Mouse (Mus musculus) hindbrain, embryonic 14.5 days (tissue): Measurements from ENCODE around the gene Gbp3. TPM values are rescaled to one million over a fixed set of nuclear protein-coding genes. Genes with fewer than 3 reads are reported as not detected.
"Not testable (repeated sequence)": the region's sequence is repeated elsewhere in the genome, so short reads cannot be mapped to it uniquely, and the experiment has no call there.

Experiments
- ATAC-seq: fragments of 200-750 bp; cut with Nextera tagmentation; 2 replicates; pipeline ENCODE4 v1.8.0; 2017; ENCODE audit warnings: moderate number of reproducible peaks, mild to moderate bottlenecking, moderate TSS enrichment, moderate library complexity; ENCODE audit not compliant: low FRiP score
- DNase-seq: peaks from one replicate; pipeline ENCODE4 v3.0.0-alpha.2; 2015; ENCODE audit warnings: low spot score
- H3K27ac ChIP-seq: fragments of 300-500 bp; sonication (generic); 2 replicates; pipeline ENCODE4 v1.5.1; 2014; ENCODE audit warnings: mild to moderate bottlenecking, moderate library complexity
- H3K27me3 ChIP-seq: fragments of 300-500 bp; sonication (generic); 2 replicates; pipeline ENCODE4 v1.6.1; 2014; ENCODE audit warnings: mild to moderate bottlenecking, low read length, mixed read lengths; ENCODE audit not compliant: control insufficient read depth, insufficient read depth
- H3K36me3 ChIP-seq: fragments of 300-500 bp; sonication (generic); replicated peaks from 2 replicates; pipeline ENCODE4 v1.6.1; 2014; ENCODE audit not compliant: control insufficient read depth, insufficient read depth
- H3K4me1 ChIP-seq: fragments of 300-500 bp; sonication (generic); replicated peaks from 2 replicates; pipeline ENCODE4 v1.6.1; 2014; ENCODE audit warnings: antibody characterized with exemption, low read length, mixed read lengths; ENCODE audit not compliant: control insufficient read depth, insufficient read depth
- H3K4me2 ChIP-seq: fragments of 300-500 bp; sonication (generic); replicated peaks from 2 replicates; pipeline ENCODE4 v1.6.1; 2014; ENCODE audit warnings: mild to moderate bottlenecking, moderate library complexity
- H3K4me3 ChIP-seq: fragments of 300-500 bp; sonication (generic); replicated peaks from 2 replicates; pipeline ENCODE4 v1.5.1; 2014; ENCODE audit warnings: mild to moderate bottlenecking, low read length
- H3K9ac ChIP-seq: fragments of 300-500 bp; sonication (generic); 2 replicates; pipeline ENCODE4 v1.6.1; 2014
- H3K9me3 ChIP-seq: fragments of 300-500 bp; sonication (generic); 2 replicates; pipeline ENCODE4 v1.6.1; 2016; ENCODE audit warnings: low read length; ENCODE audit not compliant: control insufficient read depth
- WGBS: fragments of 180-500 bp; shearing (Covaris S2); extraction: QIAGEN DNeasy Blood & Tissue Kit; methylation state at CpG from one replicate; pipeline ENCODE4 v1.1.7; 2014; 5-methylcytosine and 5-hydroxymethylcytosine counted together
- polyA plus RNA-seq: library from polyadenylated mRNA; unstranded; fragments of >200 nt; fragmentation: Nextera tagmentation; extraction: Ambion mirVana; gene quantifications from 2 replicates; pipeline ENCODE4 v1.2.1, GENCODE M21; 2014

The Gbp3 gene
- polyA plus RNA-seq, result 0.65 and 1.7 TPM in 2 replicates

DNA sequence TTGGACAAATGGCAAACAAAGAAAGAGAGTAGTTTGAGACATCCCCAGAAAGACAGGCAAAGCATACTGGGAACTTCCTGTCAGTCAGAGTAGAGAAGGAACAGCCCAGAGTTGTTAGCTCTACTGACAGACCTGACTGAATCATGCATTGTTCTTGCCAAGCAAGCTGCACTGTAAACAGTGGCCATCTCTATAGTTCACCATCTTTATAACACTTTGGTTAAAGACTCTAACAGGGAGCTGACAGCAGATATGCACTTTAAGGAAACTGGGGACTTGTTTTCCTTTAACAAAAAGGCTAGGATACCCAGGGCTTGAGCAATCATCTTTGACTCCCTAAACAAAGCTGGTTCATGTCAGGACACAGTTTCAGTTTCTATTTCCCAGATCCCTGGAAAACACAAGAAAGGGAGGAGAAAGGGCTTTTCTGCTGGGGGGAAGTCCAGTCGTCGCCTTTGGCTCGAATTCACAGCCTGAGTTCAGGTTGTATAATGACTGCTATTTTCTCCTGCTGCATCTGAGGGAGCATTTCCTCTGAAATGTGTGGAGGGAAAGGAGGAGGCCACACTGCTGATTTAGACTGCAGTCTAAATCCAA is at the start of gene Gbp3:
Gbp3 (plus strand) TSS at position 395 of the 597 bp plus-strand sequence.
- Histone ChIP-seq H3K4me2 (peak within 1 kb of the TSS; percentile 39), H3K36me3 (no peaks in the 10 kb centered on the region), H3K4me1 (0 out of 2 replicates have a peak, but pooled peaks cover 3% of the 10 kb centered on the region), H3K27me3 (no peaks in the 10 kb centered on the region), H3K27ac (no peak within 1 kb of the TSS), H3K9me3 (no peaks in the 10 kb centered on the region), H3K9ac (no peak within 1 kb of the TSS), H3K4me3 (peak within 1 kb of the TSS; percentile 13; the same call in 1 of the 2 replicates)
- no peak for DNase-seq
- ATAC-seq, result no peak
- 37% methylated on average over 3 of the region's 3 CpGs for WGBS

DNA sequence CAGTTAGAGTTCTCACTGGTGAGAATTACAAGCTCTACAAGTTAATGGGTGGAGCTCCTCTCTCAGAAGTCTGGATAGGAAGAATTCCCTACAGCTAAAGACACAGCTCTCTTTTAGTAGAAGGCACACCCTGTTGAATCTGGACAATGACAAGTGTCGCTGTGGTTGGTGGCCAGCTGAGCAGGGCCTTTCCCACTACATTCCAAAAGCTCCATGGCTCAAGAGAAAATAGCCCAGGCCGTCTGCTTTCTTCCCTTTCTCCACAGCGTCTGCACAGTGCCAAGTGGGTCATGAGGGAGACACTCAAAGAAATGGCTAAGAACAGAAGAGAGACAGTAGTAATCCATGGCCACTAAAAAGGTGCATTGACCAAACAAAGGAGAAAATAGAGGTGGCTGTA is 31.7 kb upstream of the Gbp3 start:
- Histone ChIP-seq H3K4me2 (no peak overlapping the region), H3K4me1 (peaks cover 7% of the 10 kb centered on the region; the same call in 1 of the 2 replicates), H3K36me3 (no peaks in the 10 kb centered on the region), H3K27ac (no peak overlapping the region), H3K4me3 (no peak overlapping the region), H3K27me3 (no peaks in the 10 kb centered on the region), H3K9ac (no peak overlapping the region), H3K9me3 (no peaks in the 10 kb centered on the region)
- WGBS, result 33% methylated on average over 3 of the region's 3 CpGs
- DNase-seq (no peak), ATAC-seq (no peak)

DNA sequence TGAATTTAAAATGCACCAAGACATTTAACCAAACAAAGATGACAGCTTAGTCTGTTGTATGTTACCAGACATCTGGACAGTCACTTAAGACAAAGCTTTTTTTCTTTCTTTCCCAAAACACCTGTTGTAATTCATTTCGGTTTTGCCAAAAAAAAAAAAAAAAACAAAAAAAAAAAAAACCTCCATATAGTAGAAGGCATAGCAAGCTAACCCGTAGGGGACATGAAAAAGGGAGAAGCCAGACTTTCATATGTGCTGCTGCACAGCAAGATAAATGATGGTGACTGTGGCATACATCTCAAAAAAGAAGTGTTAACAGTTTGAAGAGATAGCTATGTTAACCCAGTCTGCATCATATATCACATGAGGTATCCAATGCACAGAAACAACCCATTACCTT is 30.2 kb upstream of the Gbp3 start:
- no peak overlapping the region for H3K27ac ChIP-seq
- no peaks in the 10 kb centered on the region for H3K36me3 ChIP-seq
- peak overlapping the region; percentile 51 for H3K4me3 ChIP-seq
- H3K9me3 ChIP-seq, result no peaks in the 10 kb centered on the region
- H3K27me3 ChIP-seq, result no peaks in the 10 kb centered on the region
- H3K4me2 ChIP-seq, result peak overlapping the region; percentile 98
- WGBS, result 60% methylated on average over 2 of the region's 2 CpGs
- DNase-seq, result no peak
- ATAC-seq, result no peak
- peaks cover 7% of the 10 kb centered on the region; the same call in 1 of the 2 replicates for H3K4me1 ChIP-seq
- H3K9ac ChIP-seq, result peak overlapping the region; percentile 61; the same call in 1 of the 2 replicates

DNA sequence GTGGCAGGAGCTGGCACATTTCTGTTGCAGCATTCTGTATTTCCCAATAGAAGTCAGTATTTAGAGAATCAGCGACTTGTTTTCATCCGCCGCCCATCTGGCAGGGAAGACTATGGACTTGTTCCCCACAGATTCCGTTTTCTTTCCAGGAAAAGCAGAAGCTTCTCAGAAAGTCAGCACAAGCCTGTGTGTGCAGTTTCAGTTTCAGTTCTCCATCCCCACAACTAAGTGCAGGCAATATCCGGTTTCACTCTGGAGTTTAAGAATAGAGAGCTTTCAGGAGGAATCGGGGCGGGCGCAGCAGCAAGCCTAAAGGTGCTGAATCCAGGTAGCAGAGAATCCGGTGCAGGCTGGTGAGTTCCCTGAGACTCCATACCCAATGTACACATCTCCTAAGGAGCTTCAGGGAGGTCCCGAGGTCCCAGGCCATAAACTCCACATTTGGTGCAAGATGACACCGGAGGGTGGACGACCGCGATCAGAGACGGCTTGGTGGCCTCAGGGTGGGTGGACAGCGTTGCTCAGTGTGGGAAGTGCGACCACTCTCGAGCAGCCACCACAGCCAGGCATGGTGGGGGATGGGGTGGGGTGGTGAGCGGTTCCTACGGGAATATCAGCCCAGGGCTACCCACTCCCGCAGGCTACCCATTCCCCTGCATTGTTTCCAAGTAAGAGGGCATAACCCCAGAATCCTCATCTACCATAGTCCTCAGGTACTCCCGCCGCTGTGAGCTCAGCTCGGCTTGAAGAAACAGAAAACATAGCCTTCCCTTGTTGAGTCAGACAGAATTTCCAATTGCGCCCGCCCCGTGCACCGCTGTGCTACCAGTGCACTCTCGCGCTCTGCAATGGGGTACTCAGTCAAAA is 29.5 kb upstream of the Gbp3 start, which contains the start of gene Gbp7:
Gbp7 (plus strand) TSS at position 256 of the 867 bp plus-strand sequence.
- H3K27ac ChIP-seq, result no peak within 1 kb of the TSS
- no peaks in the 10 kb centered on the region for H3K27me3 ChIP-seq
- H3K9ac ChIP-seq, result peak within 1 kb of the TSS; percentile 61
- ATAC-seq (peak; percentile 72; the same call in 1 of the 2 replicates), DNase-seq (peak; percentile 61)
- WGBS, result 2% methylated on average over 30 of the region's 30 CpGs
- peak within 1 kb of the TSS; percentile 51 for H3K4me3 ChIP-seq
- no peaks in the 10 kb centered on the region for H3K36me3 ChIP-seq
- no peaks in the 10 kb centered on the region for H3K9me3 ChIP-seq
- H3K4me2 ChIP-seq, result peak within 1 kb of the TSS; percentile 98
- H3K4me1 ChIP-seq, result peaks cover 7% of the 10 kb centered on the region; the same call in 1 of the 2 replicates

DNA sequence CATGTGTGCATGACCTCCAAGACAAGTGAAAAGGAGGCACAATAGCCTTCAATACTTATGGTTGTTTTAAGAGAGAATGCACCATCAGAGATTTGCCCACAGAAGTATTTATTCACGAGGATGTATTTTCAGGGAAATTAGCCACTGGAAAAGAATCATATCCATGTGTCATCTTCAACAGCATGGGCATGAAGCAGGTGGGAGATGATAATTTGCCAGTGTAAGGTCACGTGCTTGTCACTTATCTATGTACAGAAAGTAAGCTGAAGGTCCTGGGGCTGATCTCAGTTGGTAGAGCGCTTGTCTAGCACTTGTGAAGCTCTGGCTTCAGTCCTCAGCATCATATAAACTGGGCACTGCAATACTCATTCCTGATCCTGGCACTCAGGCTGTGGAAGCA is 28.2 kb upstream of the Gbp3 start:
- DNase-seq, result no peak
- H3K4me1 ChIP-seq, result peaks cover 7% of the 10 kb centered on the region; the same call in 1 of the 2 replicates
- H3K36me3 ChIP-seq, result no peaks in the 10 kb centered on the region
- no peaks in the 10 kb centered on the region for H3K27me3 ChIP-seq
- no peak overlapping the region for H3K4me3 ChIP-seq
- no peaks in the 10 kb centered on the region for H3K9me3 ChIP-seq
- 87% methylated on average over 3 of the region's 3 CpGs for WGBS
- no peak overlapping the region for H3K9ac ChIP-seq
- H3K27ac ChIP-seq, result no peak overlapping the region
- H3K4me2 ChIP-seq, result no peak overlapping the region
- ATAC-seq, result no peak

DNA sequence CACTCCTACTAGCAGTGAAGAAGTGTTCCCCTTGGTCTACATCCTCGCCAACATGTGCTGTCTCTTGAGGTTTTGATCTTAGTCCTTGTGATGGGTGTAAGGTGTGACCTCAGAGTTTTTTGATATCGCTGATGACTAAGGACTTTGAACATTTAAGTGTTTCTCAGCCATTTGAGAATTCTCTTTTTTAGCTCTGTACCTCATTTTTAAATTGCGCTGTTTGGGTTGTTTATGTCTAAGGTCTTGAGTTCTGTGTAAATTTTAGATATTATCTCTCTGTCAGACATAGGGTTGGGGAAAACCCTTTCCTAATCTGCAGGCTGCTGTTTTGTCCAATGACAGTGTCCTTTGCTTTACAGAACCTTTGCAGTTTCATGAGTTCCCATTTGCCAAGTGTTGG is 26.6 kb upstream of the Gbp3 start:
- H3K36me3 ChIP-seq, result no peaks in the 10 kb centered on the region
- no peak overlapping the region for H3K4me2 ChIP-seq
- ATAC-seq, result no peak
- H3K9ac ChIP-seq, result no peak overlapping the region
- peaks cover 7% of the 10 kb centered on the region; the same call in 1 of the 2 replicates for H3K4me1 ChIP-seq
- no peak overlapping the region for H3K4me3 ChIP-seq
- H3K27ac ChIP-seq, result no peak overlapping the region
- no peaks in the 10 kb centered on the region for H3K27me3 ChIP-seq
- WGBS, result 96% methylated on average over 3 of the region's 3 CpGs
- no peaks in the 10 kb centered on the region for H3K9me3 ChIP-seq
- no peak for DNase-seq

DNA sequence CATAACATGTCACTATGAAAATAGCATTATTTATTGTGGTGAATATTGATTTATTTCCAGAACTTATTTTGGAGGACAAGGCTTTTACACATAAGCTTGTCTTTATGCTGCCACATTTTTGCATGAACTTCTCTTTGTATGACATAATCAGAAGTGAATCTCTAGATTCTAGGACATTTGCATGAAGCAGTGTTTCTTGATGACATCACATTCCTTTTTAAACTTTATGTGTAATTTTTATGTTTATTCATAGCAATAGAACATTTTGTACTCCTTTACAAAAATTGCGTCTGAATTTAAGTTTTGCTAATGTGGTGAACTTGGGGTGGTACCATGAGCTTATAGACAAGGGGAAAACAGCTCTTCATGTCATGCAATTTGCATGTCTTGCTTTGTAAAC is 24.2 kb upstream of the Gbp3 start:
- no peak overlapping the region for H3K27ac ChIP-seq
- H3K4me1 ChIP-seq, result no peaks in the 10 kb centered on the region
- H3K36me3 ChIP-seq, result no peaks in the 10 kb centered on the region
- WGBS, result 69% methylated on average over 1 of the region's 1 CpGs
- H3K9ac ChIP-seq, result no peak overlapping the region
- no peak overlapping the region for H3K4me3 ChIP-seq
- ATAC-seq (no peak), DNase-seq (no peak)
- no peaks in the 10 kb centered on the region for H3K9me3 ChIP-seq
- no peaks in the 10 kb centered on the region for H3K27me3 ChIP-seq
- H3K4me2 ChIP-seq, result no peak overlapping the region

DNA sequence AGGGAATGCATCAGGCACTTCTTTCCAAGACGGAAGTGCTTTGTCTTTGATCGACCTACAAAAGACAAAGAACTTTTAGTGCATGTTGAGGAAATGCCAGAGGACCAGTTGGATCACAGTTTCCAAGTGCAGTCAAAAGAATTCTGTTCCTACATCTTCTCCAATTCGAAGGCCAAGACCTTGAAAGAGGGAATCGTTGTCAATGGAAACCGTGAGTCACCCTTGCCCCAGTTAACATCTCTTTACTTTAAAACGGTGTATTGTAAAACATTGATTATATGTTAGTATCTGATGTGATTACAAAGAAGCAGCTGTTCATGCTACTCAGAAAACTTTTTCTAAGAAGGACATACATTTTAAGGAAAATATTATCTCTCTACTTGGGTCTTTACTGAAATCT is 18.4 kb upstream of the Gbp3 start:
- ATAC-seq (no peak), DNase-seq (no peak)
- no peak overlapping the region for H3K4me2 ChIP-seq
- no peaks in the 10 kb centered on the region for H3K36me3 ChIP-seq
- H3K4me1 ChIP-seq, result no peaks in the 10 kb centered on the region
- H3K27me3 ChIP-seq, result no peaks in the 10 kb centered on the region
- 74% methylated on average over 6 of the region's 6 CpGs for WGBS
- H3K4me3 ChIP-seq, result no peak overlapping the region
- H3K9me3 ChIP-seq, result no peaks in the 10 kb centered on the region
- H3K27ac ChIP-seq, result no peak overlapping the region
- no peak overlapping the region for H3K9ac ChIP-seq

DNA sequence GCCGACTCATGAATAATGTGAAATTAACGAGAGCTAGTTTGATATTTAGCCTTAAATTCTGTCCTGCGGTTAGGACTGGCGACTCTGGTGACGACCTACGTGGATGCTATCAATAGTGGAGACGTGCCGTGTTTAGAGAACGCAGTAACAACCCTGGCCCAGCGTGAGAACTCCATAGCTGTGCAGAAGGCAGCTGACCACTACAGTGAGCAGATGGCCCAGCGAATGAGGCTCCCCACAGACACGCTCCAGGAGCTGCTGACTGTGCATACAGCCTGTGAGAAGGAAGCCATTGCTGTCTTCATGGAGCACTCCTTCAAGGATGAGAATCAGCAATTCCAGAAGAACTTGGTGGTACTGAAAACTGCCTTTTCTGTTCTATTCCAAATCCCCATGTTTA is 17.1 kb upstream of the Gbp3 start:
- not testable (repeated sequence) for H3K27ac ChIP-seq, DNase-seq, H3K9ac ChIP-seq, H3K36me3 ChIP-seq, H3K4me1 ChIP-seq, H3K4me3 ChIP-seq, H3K27me3 ChIP-seq, ATAC-seq, H3K4me2 ChIP-seq, H3K9me3 ChIP-seq
- WGBS, result 63% methylated on average over 12 of the region's 12 CpGs
